Mouse (Mus musculus) heart, postnatal 0 days (tissue): ENCODE measurements around the gene Dock7.

ENCODE experiments used
- CTCF ChIP-seq: IDR thresholded peaks from 2 replicates; pipeline ENCODE4 v1.5.1; 2016; ENCODE audit warnings: antibody characterized with exemption, control low read depth, low read depth
- EP300 ChIP-seq: IDR thresholded peaks from 2 replicates; pipeline ENCODE4 v1.6.1; 2016; ENCODE audit warnings: antibody characterized with exemption, low read depth

GRCm38 (mm10) chr4:99046471-99046870 is 74.2 kb downstream of the Dock7 start:
- TF ChIP-seq CTCF = no peak
- TF ChIP-seq EP300 = no peak
